Mouse (Mus musculus) 3134 (cell line): Measurements from ENCODE around the gene Hacd2.
A peak's percentile ranks its signal among the peaks of the same experiment; 100 is the strongest.

ENCODE experiments used
- DNase-seq: peaks from one replicate; pipeline ENCODE4 v3.0.0-alpha.2; 2011; ENCODE audit warnings: low spot score; ENCODE audit not compliant: insufficient read length; ENCODE audit errors: extremely low read depth

The Hacd2 gene

GRCm38 (mm10) chr16:35004756-35005155 lies 17.5 kb upstream of the Hacd2 start:
- DNase-seq = no peak

GRCm38 (mm10) chr16:35006251-35006650 lies 16.0 kb upstream of the Hacd2 start:
- no peak for DNase-seq

- DNase-seq = no peak
Measured at GRCm38 (mm10) chr16:35007361-35007760, 14.9 kb upstream of the Hacd2 start.

- no peak for DNase-seq
Measured at GRCm38 (mm10) chr16:35008447-35008846, 13.8 kb upstream of the Hacd2 start.

GRCm38 (mm10) chr16:35013501-35013900 lies 8.7 kb upstream of the Hacd2 start:
- peak; percentile 15 for DNase-seq

- DNase-seq = no peak
Measured at GRCm38 (mm10) chr16:35016491-35016890, 5.7 kb upstream of the Hacd2 start.

GRCm38 (mm10) chr16:35018470-35018974 lies 3.7 kb upstream of the Hacd2 start:
- DNase-seq = no peak

- no peak for DNase-seq
Measured at GRCm38 (mm10) chr16:35021903-35022241, 356 bp upstream of the Hacd2 start.

GRCm38 (mm10) chr16:35023138-35023735 lies 1.0 kb downstream of the Hacd2 start:
- DNase-seq = peak; percentile 15

- peak; percentile 57 for DNase-seq
Measured at GRCm38 (mm10) chr16:35024300-35024699, 2.1 kb downstream of the Hacd2 start.

- DNase-seq = no peak
Measured at GRCm38 (mm10) chr16:35025347-35025746, 3.1 kb downstream of the Hacd2 start.

- no peak for DNase-seq
Measured at GRCm38 (mm10) chr16:35033241-35033640, 11.0 kb downstream of the Hacd2 start.

- no peak for DNase-seq
Measured at GRCm38 (mm10) chr16:35033809-35034577, 11.8 kb downstream of the Hacd2 start.

- DNase-seq = no peak
Measured at GRCm38 (mm10) chr16:35034971-35035370, 12.7 kb downstream of the Hacd2 start.

GRCm38 (mm10) chr16:35036754-35037153 lies 14.5 kb downstream of the Hacd2 start:
- no peak for DNase-seq

GRCm38 (mm10) chr16:35038343-35039057 lies 16.3 kb downstream of the Hacd2 start:
- DNase-seq = no peak

- no peak for DNase-seq
Measured at GRCm38 (mm10) chr16:35040154-35040553, 17.9 kb downstream of the Hacd2 start.

- DNase-seq = no peak
Measured at GRCm38 (mm10) chr16:35041001-35041400, 18.8 kb downstream of the Hacd2 start.

- DNase-seq = no peak
Measured at GRCm38 (mm10) chr16:35046081-35046775, 24.0 kb downstream of the Hacd2 start.

GRCm38 (mm10) chr16:35047272-35047969 lies 25.2 kb downstream of the Hacd2 start:
- DNase-seq = no peak
